Mouse (Mus musculus): ENCODE data around the gene Bola2. TPM values are rescaled to one million over a fixed set of nuclear protein-coding genes. Genes with fewer than 3 reads are reported as not detected.

Bola2 gene
- polyA plus RNA-seq, 1 experiment from 2014 or later = 123 TPM

DNA sequence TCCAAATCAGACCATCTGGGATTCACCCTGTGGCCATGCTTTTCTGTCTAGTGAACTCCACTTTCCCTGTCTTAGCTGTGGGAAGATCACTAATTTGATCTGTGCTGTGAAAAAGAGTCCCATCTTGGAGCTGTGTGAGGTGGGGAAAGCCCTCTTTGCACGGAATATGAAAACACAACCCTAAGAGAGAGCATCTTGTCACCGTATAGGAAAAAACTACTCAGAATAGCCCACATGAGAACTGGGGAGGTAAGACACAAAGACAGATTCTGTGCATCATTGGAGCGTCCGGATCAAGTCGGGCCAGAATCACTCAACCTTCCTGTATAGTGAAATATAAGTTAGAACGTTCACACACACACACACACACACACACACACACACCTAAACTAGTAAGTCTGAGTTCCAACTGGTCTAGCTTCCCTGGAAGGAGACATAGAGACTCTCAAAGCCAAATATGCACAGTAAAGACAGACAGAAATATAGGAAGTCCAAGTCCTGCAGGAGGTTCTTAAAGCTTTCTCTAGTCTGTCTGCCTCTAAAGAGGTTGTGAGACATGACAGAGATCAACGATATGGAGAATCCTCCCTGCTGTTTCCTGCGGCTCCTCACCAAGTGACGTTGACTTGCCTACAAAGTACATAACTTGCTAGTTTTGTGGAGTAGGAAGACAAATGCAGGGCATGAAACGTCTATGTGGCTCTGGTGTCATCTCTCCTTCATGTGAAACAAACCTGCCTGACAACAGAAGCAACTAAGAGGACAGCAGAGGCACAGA, 13.2 kb downstream of the Bola2 start:
- ATAC-seq (ENCODE audit: insufficient read depth) (no peak), DNase-seq (no peak)
- WGBS = 80% methylated on average over 10 of the region's 10 CpGs
- no peak overlapping the region for H3K4me2 ChIP-seq
- peaks cover 14% of the 10 kb centered on the region; the same call in 1 of the 2 replicates for H3K27me3 ChIP-seq (ENCODE audit: insufficient read depth, low read length)
- H3K4me1 ChIP-seq (ENCODE audit: insufficient read depth) = no peaks in the 10 kb centered on the region
- no peaks in the 10 kb centered on the region for H3K36me3 ChIP-seq (ENCODE audit: insufficient read depth)
- H3K4me3 ChIP-seq (ENCODE audit: low read depth, low read length) = no peak overlapping the region
- no peaks in the 10 kb centered on the region for H3K9me3 ChIP-seq (ENCODE audit: low read depth, low read length)
- H3K27ac ChIP-seq (ENCODE audit: low read depth) = no peak overlapping the region
- no peak for TF ChIP-seq CTCF (IDR thresholded peaks at IDR 0.05; ENCODE audit: low read depth)
- H3K9ac ChIP-seq = no peak overlapping the region

DNA sequence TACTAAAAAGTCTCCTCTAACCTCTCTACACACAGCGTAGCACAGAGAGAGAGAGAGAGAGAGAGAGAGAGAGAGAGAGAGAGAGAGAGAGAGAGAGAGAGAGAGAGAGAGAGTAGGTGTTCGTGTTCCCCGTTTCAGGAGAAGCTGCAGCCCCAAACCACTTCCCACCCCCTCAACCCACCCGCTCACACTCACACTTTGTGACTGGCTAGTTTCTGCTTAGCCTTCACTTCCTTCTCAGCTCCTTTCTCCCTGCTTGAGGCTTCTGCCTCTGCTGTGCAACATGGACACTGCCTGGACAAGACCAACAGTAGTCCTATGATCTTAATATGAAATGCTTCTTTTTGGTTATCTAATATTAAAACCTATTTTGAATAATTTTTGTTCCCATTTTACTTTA, 15.1 kb downstream of the Bola2 start:
- no peak for TF ChIP-seq CTCF (IDR thresholded peaks at IDR 0.05; ENCODE audit: low read depth)
- H3K4me2 ChIP-seq = no peak overlapping the region
- H3K9ac ChIP-seq = no peak overlapping the region
- no peaks in the 10 kb centered on the region for H3K4me1 ChIP-seq (ENCODE audit: insufficient read depth)
- no peaks in the 10 kb centered on the region for H3K36me3 ChIP-seq (ENCODE audit: insufficient read depth)
- 69% methylated on average over 4 of the region's 4 CpGs for WGBS
- no peak overlapping the region for H3K4me3 ChIP-seq (ENCODE audit: low read depth, low read length)
- no peaks in the 10 kb centered on the region for H3K9me3 ChIP-seq (ENCODE audit: low read depth, low read length)
- H3K27ac ChIP-seq (ENCODE audit: low read depth) = no peak overlapping the region
- DNase-seq (no peak), ATAC-seq (ENCODE audit: insufficient read depth) (no peak)
- peaks cover under 1% of the 10 kb centered on the region; the same call in 1 of the 2 replicates for H3K27me3 ChIP-seq (ENCODE audit: insufficient read depth, low read length)

DNA sequence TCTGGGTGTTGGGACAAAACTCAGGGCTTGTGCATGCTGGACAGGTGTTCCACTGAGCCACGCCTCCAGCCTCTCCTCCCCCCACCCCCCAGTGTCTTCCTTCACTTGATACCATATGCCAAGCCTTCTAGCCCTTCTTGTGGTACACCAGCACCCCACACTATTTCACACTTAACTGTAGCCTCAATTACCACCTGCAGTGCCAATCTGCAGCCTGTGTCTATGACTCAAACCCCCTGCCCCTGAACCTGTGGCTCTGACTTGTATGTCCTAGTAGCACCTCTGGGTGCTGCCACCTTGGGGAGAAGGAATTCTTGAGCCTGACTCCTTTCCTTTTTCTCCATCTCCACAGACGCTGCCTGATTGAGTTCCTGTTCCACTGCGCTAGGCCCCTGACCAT, 16.7 kb downstream of the Bola2 start:
- 68% methylated on average over 3 of the region's 3 CpGs for WGBS
- Histone ChIP-seq H3K4me3 (ENCODE audit: low read depth, low read length) (no peak overlapping the region), H3K27ac (ENCODE audit: low read depth) (no peak overlapping the region), H3K4me2 (no peak overlapping the region), H3K36me3 (ENCODE audit: insufficient read depth) (no peaks in the 10 kb centered on the region), H3K27me3 (ENCODE audit: insufficient read depth, low read length) (no peaks in the 10 kb centered on the region), H3K9ac (no peak overlapping the region), H3K4me1 (ENCODE audit: insufficient read depth) (no peaks in the 10 kb centered on the region), H3K9me3 (ENCODE audit: low read depth, low read length) (no peaks in the 10 kb centered on the region)
- ATAC-seq (ENCODE audit: insufficient read depth) = no peak
- no peak for DNase-seq
- TF ChIP-seq CTCF (IDR thresholded peaks at IDR 0.05; ENCODE audit: low read depth) = no peak

DNA sequence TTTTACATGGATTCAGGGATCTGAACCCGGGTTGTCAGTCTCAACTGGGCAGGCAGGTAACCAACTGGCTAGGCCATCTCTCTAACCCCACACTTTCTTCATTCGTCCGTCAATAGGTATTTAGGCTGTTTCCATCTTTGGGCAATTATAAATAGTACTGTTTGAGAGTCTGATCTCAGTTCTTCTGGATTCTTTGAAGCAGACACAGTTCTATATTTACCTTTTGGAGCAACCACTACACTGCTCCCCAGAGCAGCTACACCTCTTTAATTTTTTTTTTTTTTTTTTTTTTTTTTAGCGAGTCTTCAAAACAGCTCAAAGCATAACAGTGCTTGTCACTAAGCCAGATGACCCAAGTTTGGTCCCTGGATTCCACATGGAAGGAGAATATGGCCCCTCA, 20.5 kb downstream of the Bola2 start:
- H3K27ac ChIP-seq (ENCODE audit: low read depth) = no peak overlapping the region
- no peak overlapping the region for H3K9ac ChIP-seq
- no peak overlapping the region for H3K4me3 ChIP-seq (ENCODE audit: low read depth, low read length)
- DNase-seq = no peak
- TF ChIP-seq CTCF (IDR thresholded peaks at IDR 0.05; ENCODE audit: low read depth) = no peak
- no peak for ATAC-seq (ENCODE audit: insufficient read depth)
- H3K4me1 ChIP-seq (ENCODE audit: insufficient read depth) = no peaks in the 10 kb centered on the region
- no peaks in the 10 kb centered on the region for H3K9me3 ChIP-seq (ENCODE audit: low read depth, low read length)
- 77% methylated on average over 4 of the region's 4 CpGs for WGBS
- H3K36me3 ChIP-seq (ENCODE audit: insufficient read depth) = no peaks in the 10 kb centered on the region
- H3K27me3 ChIP-seq (ENCODE audit: insufficient read depth, low read length) = no peaks in the 10 kb centered on the region
- H3K4me2 ChIP-seq = no peak overlapping the region

DNA sequence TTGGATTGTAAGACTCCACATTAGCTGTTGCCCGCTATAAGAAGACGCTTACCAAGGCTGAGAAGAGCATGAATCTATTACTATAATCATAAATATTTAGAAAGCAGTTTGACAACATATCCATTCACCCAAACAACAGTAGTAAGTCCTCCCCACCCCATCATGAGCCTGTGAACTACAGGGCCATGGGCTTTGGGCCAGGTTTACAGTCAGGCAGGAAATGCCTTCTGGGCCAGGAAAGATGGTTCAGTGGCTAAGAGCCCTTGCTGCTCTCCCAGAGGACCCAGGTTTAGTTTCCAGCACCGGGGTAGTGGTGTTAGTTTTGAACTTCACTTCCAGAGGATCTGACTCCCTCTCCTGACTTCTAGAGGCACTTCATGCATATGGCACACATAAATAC, 22.4 kb downstream of the Bola2 start:
- Histone ChIP-seq H3K27me3 (ENCODE audit: insufficient read depth, low read length) (no peaks in the 10 kb centered on the region), H3K4me2 (no peak overlapping the region), H3K4me3 (ENCODE audit: low read depth, low read length) (no peak overlapping the region), H3K9me3 (ENCODE audit: low read depth, low read length) (no peaks in the 10 kb centered on the region), H3K9ac (no peak overlapping the region), H3K4me1 (ENCODE audit: insufficient read depth) (no peaks in the 10 kb centered on the region), H3K36me3 (ENCODE audit: insufficient read depth) (no peaks in the 10 kb centered on the region), H3K27ac (ENCODE audit: low read depth) (no peak overlapping the region)
- peak; percentile 56 for DNase-seq
- WGBS = 62% methylated on average over 3 of the region's 3 CpGs
- TF ChIP-seq CTCF (IDR thresholded peaks at IDR 0.05; ENCODE audit: low read depth) = no peak
- no peak; the same call in 1 of the 2 replicates for ATAC-seq (ENCODE audit: insufficient read depth)

DNA sequence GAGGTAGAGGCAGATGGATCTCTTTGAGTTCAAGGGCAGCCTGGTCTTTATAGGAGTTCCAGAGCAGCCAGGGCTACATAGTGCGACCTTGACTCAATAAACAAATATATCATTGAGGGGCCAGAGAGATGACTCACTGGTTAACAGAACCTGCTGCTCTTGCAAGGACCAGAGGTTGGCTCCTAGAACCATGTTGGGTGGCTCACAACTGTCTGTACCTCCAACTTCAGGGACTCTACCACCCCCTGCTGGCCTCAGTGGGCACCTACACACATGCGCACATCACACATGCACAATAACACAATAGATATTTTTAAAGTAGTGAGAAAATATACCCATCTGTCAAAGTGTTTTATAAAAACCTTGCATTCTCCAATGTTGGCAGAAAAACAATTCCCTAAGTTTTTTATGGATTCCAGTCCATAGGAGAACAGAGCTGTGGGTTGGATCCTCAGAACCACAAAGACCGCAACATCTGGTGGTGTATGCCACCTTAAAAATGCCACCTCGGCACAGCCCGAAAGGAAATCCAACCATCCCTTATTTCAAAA, 23.7 kb downstream of the Bola2 start:
- no peaks in the 10 kb centered on the region for H3K4me1 ChIP-seq (ENCODE audit: insufficient read depth)
- H3K9ac ChIP-seq = no peak overlapping the region
- no peak for DNase-seq
- no peaks in the 10 kb centered on the region for H3K27me3 ChIP-seq (ENCODE audit: insufficient read depth, low read length)
- no peak for ATAC-seq (ENCODE audit: insufficient read depth)
- WGBS = 91% methylated on average over 5 of the region's 5 CpGs
- H3K9me3 ChIP-seq (ENCODE audit: low read depth, low read length) = no peaks in the 10 kb centered on the region
- no peak overlapping the region for H3K4me3 ChIP-seq (ENCODE audit: low read depth, low read length)
- TF ChIP-seq CTCF (IDR thresholded peaks at IDR 0.05; ENCODE audit: low read depth) = peak; percentile 17; the same call in 1 of the 2 replicates
- H3K4me2 ChIP-seq = no peak overlapping the region
- H3K36me3 ChIP-seq (ENCODE audit: insufficient read depth) = no peaks in the 10 kb centered on the region
- H3K27ac ChIP-seq (ENCODE audit: low read depth) = no peak overlapping the region

DNA sequence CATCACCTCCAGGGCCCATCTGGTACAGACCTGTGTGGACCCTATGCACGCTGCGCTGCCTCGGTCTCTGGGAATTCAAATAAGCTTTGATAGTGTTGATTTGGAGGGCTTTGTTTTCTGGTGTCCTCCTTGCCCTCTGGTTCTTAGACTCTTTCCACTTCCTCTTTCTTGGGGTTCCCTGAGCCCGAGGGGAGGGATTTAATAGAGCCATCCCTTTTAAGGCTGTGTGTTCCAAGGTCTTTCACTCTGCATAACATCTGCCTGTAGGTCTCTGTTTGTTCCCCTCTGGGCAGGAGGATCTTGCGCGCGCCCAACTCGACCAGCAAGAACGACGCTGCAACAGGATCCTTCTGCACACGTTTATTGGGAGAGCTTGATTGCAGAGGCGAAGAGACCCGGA, 26.4 kb downstream of the Bola2 start:
- Histone ChIP-seq H3K4me1 (ENCODE audit: insufficient read depth) (no peaks in the 10 kb centered on the region), H3K27me3 (ENCODE audit: insufficient read depth, low read length) (no peaks in the 10 kb centered on the region), H3K9me3 (ENCODE audit: low read depth, low read length) (no peaks in the 10 kb centered on the region), H3K36me3 (ENCODE audit: insufficient read depth) (no peaks in the 10 kb centered on the region), H3K4me3 (ENCODE audit: low read depth, low read length) (no peak overlapping the region), H3K4me2 (no peak overlapping the region), H3K27ac (ENCODE audit: low read depth) (no peak overlapping the region), H3K9ac (no peak overlapping the region)
- TF ChIP-seq CTCF (IDR thresholded peaks at IDR 0.05; ENCODE audit: low read depth) = no peak
- ATAC-seq (ENCODE audit: insufficient read depth) (no peak), DNase-seq (no peak)
- WGBS = 88% methylated on average over 13 of the region's 13 CpGs

Data from lung, embryonic 14.5 days (tissue).